Mouse (Mus musculus): ENCODE measurements around the gene Pim2. TPM values are rescaled to one million over a fixed set of nuclear protein-coding genes. Genes with fewer than 3 reads are reported as not detected.
"Not testable (repeated sequence)": the region's sequence is repeated elsewhere in the genome, so short reads cannot be mapped to it uniquely, and the experiment has no call there.

Pim2 gene
- polyA plus RNA-seq, 1 experiment from 2014 or later = 22.4 TPM

GRCm38 (mm10) chrX:7898211-7898610 lies 20.1 kb downstream of the Pim2 start:
- H3K9ac ChIP-seq (replicated peaks; ENCODE audit: low read depth, low read length) = peak overlapping the region; percentile 57
- whole genome bisulfite sequencing = 28% methylated on average over 12 of the region's 13 CpGs

GRCm38 (mm10) chrX:7898880-7899874 lies 21.1 kb downstream of the Pim2 start, which contains the start of the genes Pqbp1 and Timm17b:
Gene Pqbp1 (minus strand): TSS chrX:7899269.
Gene Timm17b (plus strand): TSS chrX:7899357.
- peak; percentile 99 for ATAC-seq
- H3K9ac ChIP-seq (replicated peaks; ENCODE audit: low read depth, low read length) = peak within 1 kb of the TSS; percentile 66
- no peaks in the 10 kb centered on the region for H3K27me3 ChIP-seq (replicated peaks; ENCODE audit: control insufficient read depth, insufficient read depth, low read length)
- no peaks in the 10 kb centered on the region for H3K9me3 ChIP-seq (ENCODE audit: control insufficient read depth, low read length)
- H3K4me3 ChIP-seq (replicated peaks; ENCODE audit: low read length) = peak within 1 kb of the TSS; percentile 59
- peaks cover 12% of the 10 kb centered on the region for H3K4me1 ChIP-seq (replicated peaks; ENCODE audit: control insufficient read depth, insufficient read depth, low read length)
- WGBS = 20% methylated on average over 62 of the region's 62 CpGs
- peak within 1 kb of the TSS; percentile 58 for H3K4me2 ChIP-seq (ENCODE audit: low read length)
- H3K36me3 ChIP-seq (ENCODE audit: control insufficient read depth, insufficient read depth) = peaks cover 8% of the 10 kb centered on the region; the same call in 1 of the 2 replicates
- peak within 1 kb of the TSS; percentile 80 for H3K27ac ChIP-seq (ENCODE audit: low read length)

More at GRCm38 (mm10) chrX:7898211-7898610, 20.1 kb downstream of the Pim2 start:
- Histone ChIP-seq H3K9me3 (ENCODE audit: control insufficient read depth, low read length) (no peaks in the 10 kb centered on the region), H3K4me1 (replicated peaks; ENCODE audit: control insufficient read depth, insufficient read depth, low read length) (peaks cover 12% of the 10 kb centered on the region), H3K4me3 (replicated peaks; ENCODE audit: low read length) (peak overlapping the region; percentile 59), H3K4me2 (ENCODE audit: low read length) (peak overlapping the region; percentile 54), H3K27me3 (replicated peaks; ENCODE audit: control insufficient read depth, insufficient read depth, low read length) (no peaks in the 10 kb centered on the region), H3K27ac (ENCODE audit: low read length) (no peak overlapping the region), H3K36me3 (ENCODE audit: control insufficient read depth, insufficient read depth) (peaks cover 8% of the 10 kb centered on the region; the same call in 1 of the 2 replicates)
- no peak for ATAC-seq

DNA sequence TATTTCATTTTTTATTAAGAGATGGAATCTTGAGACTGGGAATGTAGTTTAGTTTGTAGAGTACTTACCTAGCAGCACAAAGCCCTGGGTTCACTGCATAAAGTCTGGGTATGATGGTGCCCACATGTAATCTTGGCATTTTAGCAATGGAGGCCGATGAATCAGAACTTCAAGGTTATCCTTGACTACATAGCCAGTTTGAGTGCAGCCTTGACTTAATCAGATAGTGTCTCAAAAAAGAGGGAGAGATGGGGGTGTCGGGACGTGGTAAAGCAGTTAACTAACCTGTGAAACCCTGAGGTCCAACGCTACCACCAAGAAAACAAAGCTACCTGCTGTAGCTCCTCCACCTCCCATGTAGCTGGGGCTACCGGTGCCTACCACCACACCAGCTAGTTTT lies 26.4 kb downstream of the Pim2 start:
- no peak overlapping the region for H3K4me2 ChIP-seq (ENCODE audit: low read length)
- no peak overlapping the region for H3K4me3 ChIP-seq (replicated peaks; ENCODE audit: low read length)
- H3K4me1 ChIP-seq (replicated peaks; ENCODE audit: control insufficient read depth, insufficient read depth, low read length) = 0 out of 2 replicates have a peak, but pooled peaks cover 3% of the 10 kb centered on the region
- no peaks in the 10 kb centered on the region for H3K27me3 ChIP-seq (replicated peaks; ENCODE audit: control insufficient read depth, insufficient read depth, low read length)
- H3K27ac ChIP-seq (ENCODE audit: low read length) = no peak overlapping the region
- no peak overlapping the region for H3K9ac ChIP-seq (replicated peaks; ENCODE audit: low read depth, low read length)
- no peaks in the 10 kb centered on the region for H3K9me3 ChIP-seq (ENCODE audit: control insufficient read depth, low read length)
- ATAC-seq = no peak
- 93% methylated on average over 5 of the region's 5 CpGs for WGBS
- no peaks in the 10 kb centered on the region for H3K36me3 ChIP-seq (ENCODE audit: control insufficient read depth, insufficient read depth)

GRCm38 (mm10) chrX:7907735-7908134 lies 29.7 kb downstream of the Pim2 start, which contains the start of gene Gm10491:
Gene Gm10491 (minus strand): TSS chrX:7907835.
- 90% methylated on average over 4 of the region's 5 CpGs for WGBS

GRCm38 (mm10) chrX:7909242-7909641 lies 31.2 kb downstream of the Pim2 start, which contains the start of gene Gm10490:
Gene Gm10490 (plus strand): TSS chrX:7909542.
- not testable (repeated sequence) for H3K4me1 ChIP-seq (replicated peaks; ENCODE audit: control insufficient read depth, insufficient read depth, low read length); H3K9me3 ChIP-seq (ENCODE audit: control insufficient read depth, low read length); H3K36me3 ChIP-seq (ENCODE audit: control insufficient read depth, insufficient read depth); H3K9ac ChIP-seq (replicated peaks; ENCODE audit: low read depth, low read length); ATAC-seq; H3K27ac ChIP-seq (ENCODE audit: low read length); H3K27me3 ChIP-seq (replicated peaks; ENCODE audit: control insufficient read depth, insufficient read depth, low read length); H3K4me3 ChIP-seq (replicated peaks; ENCODE audit: low read length); H3K4me2 ChIP-seq (ENCODE audit: low read length)
- 92% methylated on average over 4 of the region's 4 CpGs for WGBS

More at GRCm38 (mm10) chrX:7907735-7908134, 29.7 kb downstream of the Pim2 start, which contains the start of gene Gm10491:
- no peak within 1 kb of the TSS for H3K4me3 ChIP-seq (replicated peaks; ENCODE audit: low read length)
- no peak within 1 kb of the TSS for H3K4me2 ChIP-seq (ENCODE audit: low read length)
- no peak within 1 kb of the TSS for H3K27ac ChIP-seq (ENCODE audit: low read length)
- H3K27me3 ChIP-seq (replicated peaks; ENCODE audit: control insufficient read depth, insufficient read depth, low read length) = no peaks in the 10 kb centered on the region
- no peaks in the 10 kb centered on the region for H3K4me1 ChIP-seq (replicated peaks; ENCODE audit: control insufficient read depth, insufficient read depth, low read length)
- no peak for ATAC-seq
- no peaks in the 10 kb centered on the region for H3K9me3 ChIP-seq (ENCODE audit: control insufficient read depth, low read length)
- H3K36me3 ChIP-seq (ENCODE audit: control insufficient read depth, insufficient read depth) = no peaks in the 10 kb centered on the region
- no peak within 1 kb of the TSS for H3K9ac ChIP-seq (replicated peaks; ENCODE audit: low read depth, low read length)

DNA sequence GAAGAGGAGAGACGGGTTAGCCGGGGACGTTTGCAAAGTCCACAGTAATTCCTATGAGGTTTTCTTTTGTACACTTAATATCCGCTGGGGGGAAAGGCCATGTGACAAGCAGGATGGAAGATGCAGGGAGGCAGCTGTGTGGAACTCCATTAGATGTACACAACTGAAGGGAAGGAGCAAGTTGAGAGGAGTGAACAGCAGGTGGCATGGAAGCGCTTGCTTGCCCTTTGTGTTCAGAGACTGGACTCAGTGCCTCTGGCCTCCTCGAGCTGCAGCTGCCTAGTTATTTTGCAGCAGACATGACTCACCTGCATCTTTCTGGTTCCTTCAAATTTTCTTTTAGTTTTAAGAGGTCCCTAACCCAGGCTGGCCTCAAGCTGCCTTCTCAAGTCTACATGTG lies 32.4 kb downstream of the Pim2 start:
- 46% methylated on average over 6 of the region's 6 CpGs for WGBS

DNA sequence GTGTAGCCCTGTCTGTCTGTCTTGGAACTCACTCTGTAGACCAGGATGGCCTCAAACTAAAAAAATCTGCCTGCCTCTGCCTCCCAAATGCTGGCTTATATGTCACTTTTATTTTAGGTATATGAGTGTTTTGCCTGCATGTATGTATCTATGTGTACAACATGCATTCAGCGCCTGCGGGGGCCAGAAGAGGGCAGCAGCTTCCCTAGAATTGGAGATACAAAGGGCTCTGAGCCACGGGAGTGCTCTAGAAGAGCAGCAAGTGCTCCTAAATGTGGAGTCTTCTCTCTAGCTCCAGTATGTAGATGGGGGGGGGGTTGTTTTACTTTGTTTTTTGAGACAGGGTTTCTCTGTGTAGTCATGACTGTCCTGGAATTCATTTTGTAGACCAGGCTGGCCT lies 37.6 kb downstream of the Pim2 start:
- H3K27me3 ChIP-seq (replicated peaks; ENCODE audit: control insufficient read depth, insufficient read depth, low read length); H3K4me1 ChIP-seq (replicated peaks; ENCODE audit: control insufficient read depth, insufficient read depth, low read length); H3K36me3 ChIP-seq (ENCODE audit: control insufficient read depth, insufficient read depth); H3K9me3 ChIP-seq (ENCODE audit: control insufficient read depth, low read length); H3K27ac ChIP-seq (ENCODE audit: low read length); H3K9ac ChIP-seq (replicated peaks; ENCODE audit: low read depth, low read length); H3K4me2 ChIP-seq (ENCODE audit: low read length); H3K4me3 ChIP-seq (replicated peaks; ENCODE audit: low read length); ATAC-seq: not testable (repeated sequence)
- 26% methylated on average over 3 of the region's 3 CpGs for WGBS

More for the DNA sequence above, 32.4 kb downstream of the Pim2 start:
- Histone ChIP-seq H3K4me2 (ENCODE audit: low read length) (no peak overlapping the region), H3K4me3 (replicated peaks; ENCODE audit: low read length) (no peak overlapping the region), H3K27me3 (replicated peaks; ENCODE audit: control insufficient read depth, insufficient read depth, low read length) (no peaks in the 10 kb centered on the region), H3K9me3 (ENCODE audit: control insufficient read depth, low read length) (no peaks in the 10 kb centered on the region), H3K4me1 (replicated peaks; ENCODE audit: control insufficient read depth, insufficient read depth, low read length) (no peaks in the 10 kb centered on the region), H3K36me3 (ENCODE audit: control insufficient read depth, insufficient read depth) (no peaks in the 10 kb centered on the region), H3K9ac (replicated peaks; ENCODE audit: low read depth, low read length) (no peak overlapping the region), H3K27ac (ENCODE audit: low read length) (no peak overlapping the region)
- ATAC-seq = no peak

GRCm38 (mm10) chrX:7917960-7918359 lies 39.9 kb downstream of the Pim2 start:
- H3K27ac ChIP-seq (ENCODE audit: low read length); H3K9ac ChIP-seq (replicated peaks; ENCODE audit: low read depth, low read length); H3K4me2 ChIP-seq (ENCODE audit: low read length); H3K36me3 ChIP-seq (ENCODE audit: control insufficient read depth, insufficient read depth); H3K27me3 ChIP-seq (replicated peaks; ENCODE audit: control insufficient read depth, insufficient read depth, low read length); H3K4me3 ChIP-seq (replicated peaks; ENCODE audit: low read length); H3K9me3 ChIP-seq (ENCODE audit: control insufficient read depth, low read length); H3K4me1 ChIP-seq (replicated peaks; ENCODE audit: control insufficient read depth, insufficient read depth, low read length); ATAC-seq: not testable (repeated sequence)
- WGBS = 76% methylated on average over 6 of the region's 6 CpGs

- 15% methylated on average over 26 of the region's 40 CpGs for WGBS
- Histone ChIP-seq H3K9me3 (ENCODE audit: control insufficient read depth, low read length) (no peaks in the 10 kb centered on the region), H3K27me3 (replicated peaks; ENCODE audit: control insufficient read depth, insufficient read depth, low read length) (peaks cover 3% of the 10 kb centered on the region; the same call in 1 of the 2 replicates), H3K4me3 (replicated peaks; ENCODE audit: low read length) (peak within 1 kb of the TSS; percentile 56), H3K9ac (replicated peaks; ENCODE audit: low read depth, low read length) (peak within 1 kb of the TSS; percentile 59), H3K27ac (ENCODE audit: low read length) (peak within 1 kb of the TSS; percentile 50), H3K4me1 (replicated peaks; ENCODE audit: control insufficient read depth, insufficient read depth, low read length) (peaks cover 7% of the 10 kb centered on the region), H3K36me3 (ENCODE audit: control insufficient read depth, insufficient read depth) (no peaks in the 10 kb centered on the region), H3K4me2 (ENCODE audit: low read length) (peak within 1 kb of the TSS; percentile 58)
- peak; percentile 90 for ATAC-seq
These were observed 41.7 kb downstream of the Pim2 start, which contains the start of gene Pcsk1n for GRCm38 (mm10) chrX:7919601-7920383. Gene Pcsk1n (plus strand): TSS chrX:7919822.

All from forebrain, embryonic 16.5 days (tissue).